Mouse (Mus musculus) megakaryocyte, embryonic 14.5 days (primary cell): ENCODE measurements around the gene Frem2.

Experiments used
- FLI1 ChIP-seq: IDR thresholded peaks from 2 replicates; pipeline ENCODE4 v1.6.1; 2012; ENCODE audit warnings: low read length, inconsistent platforms, mixed read lengths
- GATA1 ChIP-seq: IDR thresholded peaks from 3 replicates; pipeline ENCODE4 v1.6.1; 2012; ENCODE audit warnings: mixed read lengths, low read length, inconsistent platforms, borderline replicate concordance

- TF ChIP-seq FLI1 = no peak
- TF ChIP-seq GATA1 = no peak
Measured at GRCm38 (mm10) chr3:53620978-53621377, 36.2 kb downstream of the Frem2 start.
